Mouse (Mus musculus) erythroblast, embryonic 14.5 days (primary cell): ENCODE measurements around the gene Fbl.

Experiments used
- GATA1 ChIP-seq: IDR thresholded peaks from 2 replicates; pipeline ENCODE4 v1.6.1; 2012; ENCODE audit warnings: low read length, inconsistent platforms, mixed read lengths
- TAL1 ChIP-seq: IDR thresholded peaks from 3 replicates; pipeline ENCODE4 v1.6.1; 2012; ENCODE audit warnings: low read length, inconsistent platforms, mixed read lengths

DNA sequence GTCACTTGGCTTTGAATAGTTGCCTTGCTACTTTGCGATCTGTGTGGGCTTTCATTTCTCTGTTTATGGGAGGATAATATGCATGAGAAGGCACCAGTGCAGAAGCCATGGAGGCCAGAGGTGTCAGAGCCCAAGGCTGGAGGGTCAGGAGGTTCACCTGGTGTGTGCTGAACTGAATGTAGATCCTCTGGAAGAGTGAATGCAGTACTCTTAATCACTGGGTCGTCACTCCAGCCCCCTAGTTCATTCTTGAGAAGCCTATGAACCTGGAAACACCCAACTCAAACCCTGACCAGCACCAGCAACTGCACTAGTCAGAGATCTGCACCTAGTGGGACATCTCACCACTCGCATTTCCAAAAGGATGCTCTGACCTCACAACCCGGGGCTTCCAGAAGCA, 29.5 kb downstream of the Fbl start:
- no peak for TF ChIP-seq GATA1
- no peak for TF ChIP-seq TAL1
